Mouse (Mus musculus): ENCODE data around the gene Gm10031.

Gene Gm10031

DNA sequence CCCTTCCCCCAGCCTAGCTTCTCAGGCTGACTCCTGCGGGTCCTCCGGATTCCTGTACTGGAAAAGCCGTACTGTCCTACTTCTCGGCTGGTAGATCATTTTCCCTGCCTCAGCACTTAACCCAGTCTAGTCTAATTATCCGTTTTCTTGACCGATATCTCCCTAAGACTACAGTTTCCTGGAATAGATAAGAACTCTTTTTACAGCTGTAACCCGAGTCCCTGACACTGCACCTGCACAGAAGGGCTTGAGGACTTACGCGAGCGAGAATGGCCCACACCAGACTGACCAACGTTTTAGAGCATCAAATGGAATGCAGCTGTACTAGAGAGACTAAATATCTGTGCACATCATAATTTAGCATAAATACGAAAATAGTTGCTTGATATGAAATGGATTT is 20.2 kb downstream of the Gm10031 start:
- DNase-seq (ENCODE audit: low spot score): no peak

DNA sequence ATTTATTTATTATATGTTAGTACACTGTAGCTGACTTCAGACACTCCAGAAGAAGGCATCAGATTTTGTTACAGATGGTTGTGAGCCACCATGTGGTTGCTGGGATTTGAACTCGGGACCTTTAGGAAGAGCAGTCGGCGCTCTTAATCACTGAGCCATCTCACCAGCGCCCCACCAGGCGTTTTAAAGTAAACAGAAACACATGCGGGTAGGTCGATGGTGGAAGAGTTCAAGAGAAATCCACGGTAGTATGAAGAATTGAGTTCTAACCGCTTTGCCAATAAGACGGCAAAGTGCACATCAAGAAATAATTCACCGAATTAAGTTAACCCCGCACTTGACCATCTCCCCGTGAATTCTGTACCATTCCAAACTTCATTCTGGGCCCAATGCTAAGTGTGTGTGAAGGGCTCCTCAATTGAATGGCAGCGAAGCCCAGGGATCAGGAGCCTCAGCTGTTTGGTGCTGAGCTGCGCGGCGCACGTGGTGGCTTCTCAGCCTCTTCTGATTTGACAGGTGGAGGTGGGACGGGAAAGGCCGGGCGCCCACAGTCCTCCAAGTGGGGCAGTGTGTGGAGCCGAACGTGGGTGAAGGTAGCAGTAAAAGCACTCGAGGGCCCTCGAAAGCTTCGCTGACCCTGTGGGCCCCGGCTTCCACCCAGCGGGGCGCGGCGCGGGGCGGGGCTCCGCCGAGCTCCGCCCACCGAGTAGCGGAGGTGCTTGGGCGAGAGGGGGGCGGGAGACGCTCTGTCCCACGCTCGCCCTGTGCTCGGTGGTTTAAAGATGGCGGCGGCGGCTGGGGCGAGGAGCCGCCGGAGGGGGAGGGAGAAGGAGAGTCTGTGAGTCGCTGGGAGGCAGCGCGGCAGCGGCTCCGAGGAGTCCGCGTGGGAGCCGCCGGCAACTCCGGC is 34.5 kb downstream of the Gm10031 start, which contains the start of gene Abl2:
Gene Abl2, plus strand, starts transcription at position 763 of the 907 bp plus-strand sequence.
- peak; percentile 44 for DNase-seq (ENCODE audit: low spot score)

DNA sequence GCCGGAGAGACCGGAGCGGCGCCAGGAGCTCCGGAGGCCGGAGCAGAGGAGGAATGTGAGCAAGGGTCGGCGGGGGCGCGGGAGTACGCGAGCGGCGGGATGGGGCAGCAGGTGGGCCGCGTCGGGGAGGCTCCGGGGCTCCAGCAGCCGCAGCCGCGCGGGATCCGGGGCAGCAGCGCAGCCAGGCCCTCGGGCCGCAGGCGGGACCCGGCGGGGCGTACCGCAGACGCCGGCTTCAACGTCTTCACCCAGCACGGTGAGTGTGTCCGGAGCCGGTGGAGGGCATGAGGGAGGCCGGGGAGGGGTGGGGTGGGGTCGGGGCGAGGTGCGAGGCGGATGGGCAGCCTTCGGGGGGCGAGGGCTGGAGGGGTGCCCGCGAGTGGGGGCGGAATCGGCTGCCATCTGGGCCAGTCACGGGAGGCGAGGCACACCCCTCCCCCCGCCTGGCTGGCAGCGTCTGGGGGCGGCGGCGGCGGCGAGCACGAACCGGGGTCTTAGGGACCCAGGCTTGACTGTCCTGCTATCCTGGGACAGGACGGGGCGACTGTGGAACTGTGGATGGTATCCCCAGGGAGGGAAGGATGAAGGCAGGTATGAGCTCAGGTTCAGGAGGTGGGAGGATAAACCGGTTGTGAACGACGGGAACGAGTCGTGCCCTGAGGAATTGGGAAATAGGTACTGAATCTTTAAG is 35.3 kb downstream of the Gm10031 start:
- no peak for DNase-seq (ENCODE audit: low spot score)

DNA sequence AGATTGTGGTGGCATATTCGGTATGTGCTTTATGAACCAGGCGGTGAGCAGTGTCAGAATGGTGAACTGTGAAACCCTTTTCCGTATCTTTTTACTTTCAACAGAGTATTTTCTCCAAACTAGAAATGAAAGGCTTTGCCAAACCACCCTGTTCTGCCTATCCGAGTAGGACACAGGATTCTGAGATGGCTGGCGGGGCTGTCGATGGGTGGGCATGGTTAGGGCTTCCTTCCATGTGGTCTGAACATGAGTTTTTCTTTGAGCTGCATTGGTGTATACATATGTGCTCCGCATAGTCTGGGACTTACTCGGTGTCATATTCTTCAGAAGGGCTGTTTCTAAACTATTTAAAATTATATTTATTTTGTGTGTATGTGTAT is 35.8 kb downstream of the Gm10031 start:
- DNase-seq (ENCODE audit: low spot score): no peak

DNA sequence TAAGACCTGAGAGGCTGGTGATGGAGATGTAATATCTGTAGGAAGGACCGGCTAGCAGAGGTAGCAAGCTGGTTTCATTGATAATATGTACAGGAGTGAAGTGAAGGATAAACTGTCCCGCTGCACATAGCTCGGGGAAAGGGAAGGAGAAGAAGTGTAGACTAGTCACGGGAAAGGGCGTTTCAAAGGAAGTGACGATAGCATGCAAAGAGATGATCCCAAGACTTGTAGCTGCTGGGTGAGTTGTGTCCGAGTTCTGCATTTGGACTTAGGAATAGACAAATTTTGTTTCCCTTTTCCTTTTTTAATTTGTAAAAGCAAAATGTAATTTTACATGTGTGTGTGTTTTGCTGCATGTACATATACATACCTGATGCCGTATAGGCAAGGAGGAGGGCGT is 36.7 kb downstream of the Gm10031 start:
- no peak for DNase-seq (ENCODE audit: low spot score)

DNA sequence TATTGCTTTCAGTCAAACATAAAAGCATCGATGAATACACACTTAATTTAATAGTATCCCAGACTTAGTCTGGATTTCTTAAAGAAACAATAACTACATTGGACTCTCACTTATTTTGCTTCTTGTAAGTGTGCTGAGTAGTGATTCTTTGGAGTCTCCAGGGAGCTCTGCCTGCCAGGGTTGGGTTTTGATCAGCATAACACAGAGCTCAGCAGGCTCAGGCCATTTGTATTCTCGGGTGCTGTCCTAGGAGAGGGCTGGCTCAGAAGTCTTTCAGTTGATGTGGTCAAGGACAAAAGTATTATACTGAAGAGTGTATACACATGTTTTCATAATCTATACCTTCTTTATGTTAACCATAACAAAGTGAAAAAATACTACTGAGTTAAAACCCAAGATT is 41.5 kb downstream of the Gm10031 start:
- DNase-seq (ENCODE audit: low spot score): no peak

DNA sequence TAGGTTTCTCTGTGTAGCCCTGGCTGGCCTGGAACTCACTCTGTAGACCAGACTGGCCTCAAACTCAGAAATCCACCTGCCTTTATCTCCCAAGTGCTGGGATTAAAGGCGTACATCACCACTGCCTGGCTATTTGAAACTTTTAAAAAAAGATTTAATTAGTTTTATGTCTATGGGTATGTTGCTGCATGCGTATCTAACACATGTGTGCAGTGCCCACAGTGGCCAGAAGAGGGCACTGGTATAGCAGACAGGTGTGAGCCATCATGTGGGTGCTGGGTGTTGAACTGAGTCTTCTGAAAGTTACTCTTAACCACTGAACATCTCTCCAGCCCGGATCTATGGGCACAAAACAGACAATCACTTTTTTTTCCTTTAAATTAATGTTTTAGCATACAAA is 42.3 kb downstream of the Gm10031 start:
- no peak for DNase-seq (ENCODE audit: low spot score)

DNA sequence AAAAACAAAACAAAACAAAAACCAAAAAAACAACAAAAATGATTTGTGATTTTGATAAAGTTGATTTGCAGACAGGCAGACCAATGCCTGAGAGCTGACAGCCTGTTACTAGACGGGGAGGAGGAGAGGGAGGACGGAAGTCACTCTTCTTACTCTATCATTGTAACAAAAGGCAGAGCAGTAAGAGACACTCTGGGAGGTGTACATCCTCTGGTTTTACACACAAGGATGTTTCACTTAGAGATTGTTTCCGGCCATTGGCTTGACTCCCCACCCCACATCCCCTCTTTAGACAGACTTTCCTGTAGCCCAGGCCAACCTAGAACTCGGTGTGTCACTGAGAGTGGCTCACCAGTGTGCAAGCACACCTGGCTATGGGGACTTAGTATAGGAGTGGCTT is 45.8 kb downstream of the Gm10031 start:
- no peak for DNase-seq (ENCODE audit: low spot score)

DNA sequence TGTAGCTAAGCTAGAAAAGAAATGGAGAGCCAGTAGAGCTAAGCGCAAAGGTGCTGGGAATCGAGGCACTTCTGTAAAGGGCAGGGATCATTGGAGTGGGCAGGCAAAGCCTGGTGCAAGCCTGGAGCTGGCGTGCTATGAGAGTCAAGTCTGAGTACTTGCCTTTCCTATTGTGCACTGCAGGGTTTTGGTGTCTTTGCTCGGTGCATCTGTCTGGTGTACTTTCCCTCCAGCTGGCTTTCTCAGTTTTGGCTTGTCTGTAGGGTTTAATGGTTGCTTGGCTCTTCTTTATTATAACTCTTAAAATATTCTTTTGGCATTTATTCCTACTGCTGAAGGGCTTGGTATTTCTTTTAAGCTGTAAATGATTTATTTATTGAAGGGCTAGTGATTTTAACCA is 49.1 kb downstream of the Gm10031 start:
- DNase-seq (ENCODE audit: low spot score): peak; percentile 24

All from layer of hippocampus, adult 9-10 months (tissue).